Mouse (Mus musculus): ENCODE data around the gene Rbm43. TPM values are rescaled to one million over a fixed set of nuclear protein-coding genes. Genes with fewer than 3 reads are reported as not detected.

Rbm43 gene
- polyA plus RNA-seq, 1 experiment from 2014 or later: 7.2 TPM

- Histone ChIP-seq H3K4me2 (ENCODE audit: low read depth, low read length, severe bottlenecking) (no peak overlapping the region), H3K4me3 (ENCODE audit: low read depth, low read length) (no peak overlapping the region), H3K27me3 (ENCODE audit: control insufficient read depth, insufficient read depth, low read length) (no peaks in the 10 kb centered on the region), H3K27ac (ENCODE audit: low read depth, low read length) (no peak overlapping the region), H3K9me3 (ENCODE audit: control insufficient read depth, low read length) (no peaks in the 10 kb centered on the region), H3K9ac (ENCODE audit: low read length) (no peak overlapping the region), H3K4me1 (replicated peaks; ENCODE audit: control insufficient read depth, insufficient read depth, low read length) (no peaks in the 10 kb centered on the region), H3K36me3 (ENCODE audit: control insufficient read depth, insufficient read depth, low read length) (no peaks in the 10 kb centered on the region)
- 91% methylated on average over 7 of the region's 7 CpGs for WGBS
- ATAC-seq (replicated peaks; ENCODE audit: low FRiP score) (no peak), DNase-seq (ENCODE audit: low spot score) (no peak)
Observed at GRCm38 (mm10) chr2:51953648-51954204, 18.8 kb upstream of the Rbm43 start.

- H3K9ac ChIP-seq (ENCODE audit: low read length): no peak overlapping the region
- H3K36me3 ChIP-seq (ENCODE audit: control insufficient read depth, insufficient read depth, low read length): no peaks in the 10 kb centered on the region
- WGBS: 31% methylated on average over 1 of the region's 1 CpGs
- H3K27me3 ChIP-seq (ENCODE audit: control insufficient read depth, insufficient read depth, low read length): no peaks in the 10 kb centered on the region
- DNase-seq (ENCODE audit: low spot score) (no peak), ATAC-seq (replicated peaks; ENCODE audit: low FRiP score) (no peak)
- H3K27ac ChIP-seq (ENCODE audit: low read depth, low read length): no peak overlapping the region
- H3K4me3 ChIP-seq (ENCODE audit: low read depth, low read length): no peak overlapping the region
- H3K4me1 ChIP-seq (replicated peaks; ENCODE audit: control insufficient read depth, insufficient read depth, low read length): no peaks in the 10 kb centered on the region
- no peaks in the 10 kb centered on the region for H3K9me3 ChIP-seq (ENCODE audit: control insufficient read depth, low read length)
- no peak overlapping the region for H3K4me2 ChIP-seq (ENCODE audit: low read depth, low read length, severe bottlenecking)
Observed at GRCm38 (mm10) chr2:51950876-51951275, 15.9 kb upstream of the Rbm43 start.

- H3K27me3 ChIP-seq (ENCODE audit: control insufficient read depth, insufficient read depth, low read length): no peaks in the 10 kb centered on the region
- H3K4me1 ChIP-seq (replicated peaks; ENCODE audit: control insufficient read depth, insufficient read depth, low read length): no peaks in the 10 kb centered on the region
- WGBS: 89% methylated on average over 6 of the region's 6 CpGs
- H3K36me3 ChIP-seq (ENCODE audit: control insufficient read depth, insufficient read depth, low read length): no peaks in the 10 kb centered on the region
- ATAC-seq (replicated peaks; ENCODE audit: low FRiP score) (no peak), DNase-seq (ENCODE audit: low spot score) (no peak)
- H3K27ac ChIP-seq (ENCODE audit: low read depth, low read length): no peak overlapping the region
- H3K4me3 ChIP-seq (ENCODE audit: low read depth, low read length): no peak overlapping the region
- H3K9me3 ChIP-seq (ENCODE audit: control insufficient read depth, low read length): no peaks in the 10 kb centered on the region; the same call in 1 of the 2 replicates
- no peak overlapping the region for H3K4me2 ChIP-seq (ENCODE audit: low read depth, low read length, severe bottlenecking)
- H3K9ac ChIP-seq (ENCODE audit: low read length): no peak overlapping the region
Observed at GRCm38 (mm10) chr2:51948105-51948830, 13.3 kb upstream of the Rbm43 start.

GRCm38 (mm10) chr2:51945812-51946211 is 10.8 kb upstream of the Rbm43 start:
- H3K9me3 ChIP-seq (ENCODE audit: control insufficient read depth, low read length): no peaks in the 10 kb centered on the region; the same call in 1 of the 2 replicates
- no peak overlapping the region for H3K9ac ChIP-seq (ENCODE audit: low read length)
- no peak for DNase-seq (ENCODE audit: low spot score)
- 62% methylated on average over 2 of the region's 2 CpGs for WGBS
- no peak overlapping the region for H3K4me2 ChIP-seq (ENCODE audit: low read depth, low read length, severe bottlenecking)
- no peaks in the 10 kb centered on the region for H3K36me3 ChIP-seq (ENCODE audit: control insufficient read depth, insufficient read depth, low read length)
- no peak overlapping the region for H3K4me3 ChIP-seq (ENCODE audit: low read depth, low read length)
- H3K4me1 ChIP-seq (replicated peaks; ENCODE audit: control insufficient read depth, insufficient read depth, low read length): no peaks in the 10 kb centered on the region
- no peak overlapping the region for H3K27ac ChIP-seq (ENCODE audit: low read depth, low read length)
- ATAC-seq (replicated peaks; ENCODE audit: low FRiP score): no peak
- H3K27me3 ChIP-seq (ENCODE audit: control insufficient read depth, insufficient read depth, low read length): no peaks in the 10 kb centered on the region

GRCm38 (mm10) chr2:51941832-51942231 is 6.9 kb upstream of the Rbm43 start:
- no peaks in the 10 kb centered on the region for H3K36me3 ChIP-seq (ENCODE audit: control insufficient read depth, insufficient read depth, low read length)
- 91% methylated on average over 7 of the region's 7 CpGs for WGBS
- no peaks in the 10 kb centered on the region; the same call in 1 of the 2 replicates for H3K9me3 ChIP-seq (ENCODE audit: control insufficient read depth, low read length)
- no peak overlapping the region for H3K27ac ChIP-seq (ENCODE audit: low read depth, low read length)
- H3K4me3 ChIP-seq (ENCODE audit: low read depth, low read length): no peak overlapping the region
- H3K9ac ChIP-seq (ENCODE audit: low read length): no peak overlapping the region
- H3K4me2 ChIP-seq (ENCODE audit: low read depth, low read length, severe bottlenecking): no peak overlapping the region
- H3K27me3 ChIP-seq (ENCODE audit: control insufficient read depth, insufficient read depth, low read length): no peaks in the 10 kb centered on the region
- ATAC-seq (replicated peaks; ENCODE audit: low FRiP score) (no peak), DNase-seq (ENCODE audit: low spot score) (no peak)
- H3K4me1 ChIP-seq (replicated peaks; ENCODE audit: control insufficient read depth, insufficient read depth, low read length): no peaks in the 10 kb centered on the region

GRCm38 (mm10) chr2:51938750-51939149 is 3.8 kb upstream of the Rbm43 start:
- Histone ChIP-seq H3K4me1 (replicated peaks; ENCODE audit: control insufficient read depth, insufficient read depth, low read length) (no peaks in the 10 kb centered on the region), H3K27ac (ENCODE audit: low read depth, low read length) (no peak overlapping the region), H3K9ac (ENCODE audit: low read length) (no peak overlapping the region), H3K27me3 (ENCODE audit: control insufficient read depth, insufficient read depth, low read length) (no peaks in the 10 kb centered on the region; the same call in 1 of the 2 replicates), H3K36me3 (ENCODE audit: control insufficient read depth, insufficient read depth, low read length) (no peaks in the 10 kb centered on the region), H3K4me3 (ENCODE audit: low read depth, low read length) (no peak overlapping the region), H3K9me3 (ENCODE audit: control insufficient read depth, low read length) (no peaks in the 10 kb centered on the region; the same call in 1 of the 2 replicates), H3K4me2 (ENCODE audit: low read depth, low read length, severe bottlenecking) (no peak overlapping the region)
- WGBS: 81% methylated on average over 3 of the region's 3 CpGs
- DNase-seq (ENCODE audit: low spot score): no peak
- no peak for ATAC-seq (replicated peaks; ENCODE audit: low FRiP score)

- H3K27ac ChIP-seq (ENCODE audit: low read depth, low read length): no peak overlapping the region
- no peak for ATAC-seq (replicated peaks; ENCODE audit: low FRiP score)
- WGBS: 70% methylated on average over 6 of the region's 6 CpGs
Observed at GRCm38 (mm10) chr2:51937004-51937403, 2.0 kb upstream of the Rbm43 start.

GRCm38 (mm10) chr2:51936585-51936984 is 1.6 kb upstream of the Rbm43 start:
- ATAC-seq (replicated peaks; ENCODE audit: low FRiP score) (no peak), DNase-seq (ENCODE audit: low spot score) (no peak)
- H3K9me3 ChIP-seq (ENCODE audit: control insufficient read depth, low read length): no peaks in the 10 kb centered on the region
- no peaks in the 10 kb centered on the region; the same call in 1 of the 2 replicates for H3K27me3 ChIP-seq (ENCODE audit: control insufficient read depth, insufficient read depth, low read length)
- H3K27ac ChIP-seq (ENCODE audit: low read depth, low read length): no peak overlapping the region
- H3K4me2 ChIP-seq (ENCODE audit: low read depth, low read length, severe bottlenecking): no peak overlapping the region
- no peak overlapping the region for H3K9ac ChIP-seq (ENCODE audit: low read length)
- H3K36me3 ChIP-seq (ENCODE audit: control insufficient read depth, insufficient read depth, low read length): no peaks in the 10 kb centered on the region
- H3K4me1 ChIP-seq (replicated peaks; ENCODE audit: control insufficient read depth, insufficient read depth, low read length): no peaks in the 10 kb centered on the region
- 87% methylated on average over 3 of the region's 3 CpGs for WGBS
- no peak overlapping the region for H3K4me3 ChIP-seq (ENCODE audit: low read depth, low read length)

More at GRCm38 (mm10) chr2:51937004-51937403, 2.0 kb upstream of the Rbm43 start:
- Histone ChIP-seq H3K36me3 (ENCODE audit: control insufficient read depth, insufficient read depth, low read length) (no peaks in the 10 kb centered on the region), H3K9me3 (ENCODE audit: control insufficient read depth, low read length) (no peaks in the 10 kb centered on the region), H3K4me2 (ENCODE audit: low read depth, low read length, severe bottlenecking) (no peak overlapping the region), H3K4me1 (replicated peaks; ENCODE audit: control insufficient read depth, insufficient read depth, low read length) (no peaks in the 10 kb centered on the region), H3K9ac (ENCODE audit: low read length) (no peak overlapping the region), H3K27me3 (ENCODE audit: control insufficient read depth, insufficient read depth, low read length) (no peaks in the 10 kb centered on the region; the same call in 1 of the 2 replicates), H3K4me3 (ENCODE audit: low read depth, low read length) (no peak overlapping the region)
- DNase-seq (ENCODE audit: low spot score): no peak

- ATAC-seq (replicated peaks; ENCODE audit: low FRiP score) (no peak), DNase-seq (ENCODE audit: low spot score) (no peak)
- Histone ChIP-seq H3K27me3 (ENCODE audit: control insufficient read depth, insufficient read depth, low read length) (no peaks in the 10 kb centered on the region; the same call in 1 of the 2 replicates), H3K4me2 (ENCODE audit: low read depth, low read length, severe bottlenecking) (no peak overlapping the region), H3K9me3 (ENCODE audit: control insufficient read depth, low read length) (no peaks in the 10 kb centered on the region), H3K9ac (ENCODE audit: low read length) (no peak overlapping the region), H3K4me3 (ENCODE audit: low read depth, low read length) (no peak overlapping the region), H3K27ac (ENCODE audit: low read depth, low read length) (no peak overlapping the region), H3K4me1 (replicated peaks; ENCODE audit: control insufficient read depth, insufficient read depth, low read length) (no peaks in the 10 kb centered on the region), H3K36me3 (ENCODE audit: control insufficient read depth, insufficient read depth, low read length) (no peaks in the 10 kb centered on the region)
- WGBS: 95% methylated on average over 7 of the region's 7 CpGs
Observed at GRCm38 (mm10) chr2:51935921-51936320, 958 bp upstream of the Rbm43 start.
